Mouse (Mus musculus) thymus, adult 2 months (tissue): Measurements from ENCODE around the gene Bcl7c.

ENCODE experiments used
- CTCF ChIP-seq: fragments of 200-500 bp; IDR thresholded peaks from 2 replicates; pipeline ENCODE4 v1.5.1; 2012; ENCODE audit warnings: mild to moderate bottlenecking, control low read depth, low read length, moderate library complexity, borderline replicate concordance; ENCODE audit not compliant: control insufficient read depth, poor library complexity, insufficient read depth; ENCODE audit errors: extremely low read depth
- POLR2A ChIP-seq: fragments of 200-500 bp; IDR thresholded peaks from 2 replicates; pipeline ENCODE4 v1.6.1; 2012; ENCODE audit warnings: mild to moderate bottlenecking, low read length, control low read depth, moderate library complexity; ENCODE audit not compliant: control insufficient read depth, poor library complexity, insufficient read depth; ENCODE audit errors: extremely low read depth

DNA sequence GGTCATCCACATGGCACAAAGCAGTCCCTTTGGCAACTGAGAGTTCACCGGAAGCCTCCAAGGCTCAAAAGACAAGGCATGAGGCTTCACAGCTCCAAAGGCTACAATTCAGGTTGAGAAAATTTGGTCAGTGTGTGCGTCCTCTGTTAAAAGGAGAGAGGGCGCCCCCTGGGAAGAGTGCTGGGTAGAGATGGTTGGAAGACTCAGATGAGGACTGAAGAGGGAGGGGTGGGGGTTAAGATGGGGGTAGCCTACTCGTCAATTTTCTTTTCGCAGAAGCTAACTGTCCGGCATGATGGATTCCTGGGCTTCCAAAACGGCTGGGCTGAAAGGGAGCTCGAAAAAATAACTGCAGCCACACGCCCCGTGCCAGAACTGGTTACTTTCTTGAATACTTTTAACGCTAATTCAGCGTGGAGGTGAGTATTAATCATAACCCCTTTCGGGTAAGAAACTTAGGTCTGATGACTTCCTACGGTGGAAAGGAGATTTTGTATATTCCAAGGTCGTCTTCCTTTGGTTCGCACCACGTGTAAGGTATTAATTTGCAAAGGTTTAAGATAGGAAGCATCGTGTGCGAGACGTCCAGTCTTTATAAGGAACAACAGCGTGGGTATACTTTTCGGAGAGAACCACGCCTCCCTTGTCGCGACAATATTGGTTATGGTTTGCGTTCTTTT lies 35.8 kb upstream of the Bcl7c start, which contains the start of gene Fbxl19:
- no peak for TF ChIP-seq POLR2A
- TF ChIP-seq CTCF = no peak
